24 mouse cellular contexts compared by ENCODE assay signal in the genomic region with DNA sequence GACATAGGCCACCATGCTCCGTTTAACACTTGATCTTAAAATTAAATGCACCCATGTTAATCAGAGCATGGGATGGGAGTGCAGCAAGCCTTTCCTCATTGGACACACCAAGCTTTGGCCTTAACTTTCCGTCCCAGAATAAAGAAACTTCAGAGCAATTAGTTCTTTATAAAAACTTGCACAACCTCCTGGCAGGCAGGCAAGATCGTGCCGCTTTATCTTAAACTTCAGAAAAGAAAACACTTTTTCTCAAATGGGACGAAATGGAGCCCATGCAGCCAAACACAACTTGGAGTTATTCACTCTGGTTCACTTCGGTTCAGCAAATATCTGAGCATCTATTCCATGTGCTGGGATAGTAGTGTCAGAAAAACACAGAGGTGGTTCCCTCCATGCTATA.
"Had no signal": no experiment of that assay in that cellular context is flagged by ENCODE, and none has a peak within 500 bp of the region (broad histone marks: within the 10 kb centered on the region; RNA-seq: fewer than 3 reads in every experiment).

No protein-coding gene starts in this region.

- H3K9ac ChIP-seq: hindbrain, embryonic 12.5 days; hindbrain, embryonic 14.5 days; intestine, embryonic 15.5 days; limb, embryonic 12.5 days; liver, embryonic 13.5 days had no signal

- H3K27ac ChIP-seq: gastrocnemius, adult 2 months; heart, adult 2 months; hindbrain, embryonic 10.5 days; hindbrain, embryonic 12.5 days; hindbrain, embryonic 14.5 days; intestine, embryonic 15.5 days; layer of hippocampus, adult 2 months; left cerebral cortex, adult 2 months; limb, embryonic 10.5 days; limb, embryonic 12.5 days; liver, embryonic 13.5 days had no signal

- H3K27me3 ChIP-seq: hindbrain, embryonic 12.5 days; intestine, embryonic 15.5 days; limb, embryonic 12.5 days; liver, embryonic 13.5 days had no signal

- H3K36me3 ChIP-seq: intestine, embryonic 15.5 days; liver, embryonic 13.5 days had no signal

- H3K4me2 ChIP-seq: hindbrain, embryonic 12.5 days; hindbrain, embryonic 14.5 days; intestine, embryonic 15.5 days; limb, embryonic 12.5 days; liver, embryonic 11.5 days; liver, embryonic 13.5 days had no signal

- ATAC-seq: forebrain, embryonic 16.5 days; hindbrain, embryonic 16.5 days; inflammation-experienced regulatory T-cells, adult 6 months; intestine, embryonic 15.5 days; intestine, postnatal 0 days had no signal

- H3K9me3 ChIP-seq: hindbrain, embryonic 10.5 days; hindbrain, embryonic 12.5 days; intestine, embryonic 15.5 days; limb, embryonic 10.5 days; limb, embryonic 12.5 days; liver, embryonic 13.5 days had no signal

- H3K4me3 ChIP-seq: gastrocnemius, adult 2 months; heart, adult 2 months; hindbrain, embryonic 10.5 days; hindbrain, embryonic 12.5 days; intestine, embryonic 15.5 days; layer of hippocampus, adult 2 months; left cerebral cortex, adult 2 months; limb, embryonic 10.5 days; limb, embryonic 12.5 days; liver, embryonic 13.5 days had no signal

- DNase-seq: gastrocnemius, adult 2 months; gastrocnemius, postnatal 10 days; gastrocnemius, postnatal 25 days; kidney, adult 18-20 months; kidney, adult 8-10 months; kidney, postnatal 10 days; kidney, postnatal 25 days; kidney, postnatal 4 days; liver; liver, embryonic 13.5 days had no signal

- H3K4me1 ChIP-seq: hindbrain, embryonic 10.5 days; hindbrain, embryonic 12.5 days; intestine, embryonic 15.5 days; limb, embryonic 10.5 days; limb, embryonic 12.5 days; liver, embryonic 13.5 days had no signal
